Mouse (Mus musculus) left cerebral cortex, postnatal 25 days (tissue): ENCODE measurements around the gene Col4a3. TPM values are rescaled to one million over a fixed set of nuclear protein-coding genes. Genes with fewer than 3 reads are reported as not detected.
A peak's percentile ranks its signal among the peaks of the same experiment; 100 is the strongest.

Experiments used
- DNase-seq, 2 experiments: peaks; one replicate each; pipeline ENCODE4 v3.0.0; 2022; ENCODE audit warnings: low spot score in 2 of 2, mixed read lengths in 1 of 2
- intact Hi-C: fragments of 180-260 bp; cut with DNase I; formaldehyde crosslinking; loops from one replicate; pipeline ENCODE4 v1.15.1; 2025
- total RNA-seq, 2 experiments: library from RNA; stranded (reverse); gene quantifications; 2 replicates each; pipeline ENCODE4 v1.2.3; 2021

Gene Col4a3
- total RNA-seq, 2 experiments from 2014 or later = 0.50 to 0.78 TPM

- intact Hi-C loops = loop anchor here (10.0 kb wide), 1 partner anchor 1333 kb away; no protein-coding TSS in a partner anchor
- no peak for DNase-seq
These were observed 61.3 kb downstream of the Col4a3 start for GRCm38 (mm10) chr1:82647989-82648388.

DNA sequence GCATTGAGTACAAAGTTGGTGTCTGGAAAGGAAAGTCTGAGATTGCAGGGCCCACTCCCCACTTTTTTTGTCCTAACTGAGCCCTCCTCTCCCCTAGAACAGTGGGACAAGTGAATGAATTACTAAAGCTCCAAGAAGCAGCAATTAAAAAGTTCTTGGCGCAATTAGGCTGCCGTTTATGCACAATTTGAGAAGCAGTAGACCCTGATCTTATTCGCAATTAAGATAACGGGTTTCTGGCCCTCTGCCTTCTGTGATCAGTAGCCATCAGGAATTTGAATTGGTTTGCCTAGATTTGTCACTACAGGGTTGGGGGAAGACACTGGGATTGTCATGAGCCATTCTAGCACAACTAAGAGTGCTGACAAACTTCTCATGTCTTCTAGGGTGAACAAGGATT, 64.1 kb downstream of the Col4a3 start:
- intact Hi-C loops = no loop called here
- no peak for DNase-seq

DNA sequence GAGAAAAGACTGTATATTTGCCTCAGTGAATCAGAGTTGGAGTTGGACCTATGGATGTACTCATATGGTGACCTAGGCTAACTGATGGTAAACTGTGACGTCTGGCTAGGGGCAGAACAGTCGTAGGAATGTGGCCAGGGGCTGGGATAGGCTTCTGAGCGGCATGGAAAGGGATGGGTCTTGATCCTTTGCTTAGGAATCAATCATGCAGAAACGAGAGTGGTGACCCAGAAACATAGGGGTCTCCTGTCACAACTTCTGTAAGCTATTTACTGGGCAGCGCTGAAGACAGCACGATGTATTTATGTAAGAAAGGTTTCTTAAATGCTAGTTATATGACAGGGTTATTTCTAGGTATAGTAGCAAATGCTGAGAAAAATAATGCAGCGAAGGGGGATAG, 67.3 kb downstream of the Col4a3 start:
- intact Hi-C loops = no loop called here

DNA sequence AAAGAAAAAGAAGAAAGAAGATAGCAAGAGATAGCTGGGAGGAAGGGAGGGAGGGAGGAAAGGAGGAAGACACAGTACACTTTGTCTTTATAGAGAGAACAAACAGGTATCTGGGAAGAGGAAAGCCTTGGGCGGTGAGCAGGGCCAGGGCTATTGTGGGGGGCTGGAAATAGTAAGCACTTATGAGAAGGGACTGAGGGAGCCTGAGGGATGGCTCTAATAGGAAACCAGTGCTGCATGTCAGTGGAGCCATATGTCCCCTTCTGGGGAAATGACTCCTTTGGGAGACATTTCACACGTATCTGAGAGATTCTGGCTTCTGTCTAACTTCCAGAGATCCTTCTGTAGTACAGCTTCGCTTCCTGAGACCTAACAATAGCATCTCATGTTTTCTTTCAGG, 69.7 kb downstream of the Col4a3 start:
- intact Hi-C loops = no loop called here
- no peak for DNase-seq

More for the DNA sequence above, 67.3 kb downstream of the Col4a3 start:
- no peak for DNase-seq

GRCm38 (mm10) chr1:82662269-82662668, 75.5 kb downstream of the Col4a3 start:
- intact Hi-C loops = no loop called here

GRCm38 (mm10) chr1:82663522-82663921, 76.8 kb downstream of the Col4a3 start:
- intact Hi-C loops = no loop called here
- DNase-seq = no peak

More at GRCm38 (mm10) chr1:82662269-82662668, 75.5 kb downstream of the Col4a3 start:
- DNase-seq = no peak

DNA sequence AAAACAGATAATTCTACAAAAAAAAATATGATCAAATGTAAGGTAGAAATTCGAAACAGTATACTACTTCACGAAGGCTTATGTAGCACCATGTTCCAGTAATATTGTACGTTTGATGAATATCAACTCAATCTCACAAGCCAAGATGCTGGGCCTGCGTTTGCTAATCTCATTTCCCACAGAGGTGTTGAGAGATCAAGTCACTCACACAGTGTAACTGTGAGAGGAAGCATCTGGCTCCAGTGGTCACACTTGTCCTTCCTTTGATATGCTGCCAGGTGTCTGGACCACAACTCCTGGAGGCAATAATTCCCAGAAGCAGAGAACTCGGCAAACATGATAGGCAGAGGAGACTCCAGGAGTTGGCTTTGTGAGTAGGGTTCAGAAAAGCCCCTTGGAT, 99.6 kb downstream of the Col4a3 start:
- no peak for DNase-seq
- intact Hi-C loops = no loop called here

DNA sequence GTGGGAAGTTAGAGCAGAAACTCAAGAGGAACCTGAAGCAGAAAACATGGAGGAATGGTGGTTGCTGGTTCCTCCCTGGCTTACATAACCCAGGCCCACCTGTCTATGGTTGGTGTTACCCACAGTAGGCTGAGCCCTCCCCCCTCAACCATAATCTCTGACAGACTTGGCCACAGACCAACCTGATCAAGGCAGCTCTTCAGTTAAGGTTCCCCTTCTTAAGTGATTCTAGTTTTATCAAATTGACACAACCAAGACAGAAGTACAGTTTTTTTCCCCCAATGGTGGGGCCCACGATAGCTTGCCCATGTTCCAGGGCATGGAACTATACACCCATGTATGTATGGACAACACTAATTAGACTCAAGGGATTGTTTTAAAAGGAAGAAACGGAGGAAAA, 100.1 kb downstream of the Col4a3 start:
- no peak for DNase-seq
- intact Hi-C loops = no loop called here

DNA sequence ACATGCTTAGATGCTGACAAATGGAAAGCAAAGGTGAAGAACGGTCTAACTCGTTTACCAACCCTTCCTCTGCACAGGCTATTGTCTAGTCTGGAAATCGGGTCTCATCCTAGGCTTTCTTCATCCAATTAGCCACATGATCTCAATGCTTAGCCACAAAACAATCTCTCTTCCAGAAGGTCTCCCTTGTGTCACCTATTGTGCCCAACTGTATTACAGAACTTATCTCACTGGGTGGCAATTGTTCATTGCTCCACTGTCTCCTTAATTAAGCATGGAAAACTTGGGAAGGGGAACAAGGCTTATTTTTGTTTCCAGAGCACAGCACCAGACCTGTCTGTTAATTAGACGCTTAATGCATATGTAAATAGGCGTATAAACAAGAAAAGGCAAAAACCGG, 101.2 kb downstream of the Col4a3 start:
- no peak for DNase-seq
- intact Hi-C loops = no loop called here

DNA sequence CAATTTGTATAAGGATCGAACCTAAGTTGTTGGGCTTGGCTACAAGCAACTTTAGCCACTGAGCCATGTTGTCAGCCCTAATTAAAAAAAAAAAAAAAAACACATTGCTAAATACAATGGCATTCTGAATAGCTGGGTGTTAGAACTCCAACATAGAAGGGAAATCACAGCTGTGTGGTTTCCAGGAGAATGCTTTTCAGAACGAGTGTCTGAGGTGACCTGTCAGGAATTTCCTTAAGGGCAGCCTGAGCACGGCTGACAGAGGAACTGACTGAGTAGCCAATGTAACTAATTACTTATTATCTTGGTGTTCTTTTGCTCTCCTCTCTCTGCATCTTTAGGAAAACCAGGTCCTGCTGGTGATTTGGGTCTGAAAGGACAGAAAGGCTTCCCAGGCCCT, 109.2 kb downstream of the Col4a3 start:
- DNase-seq = no peak
- intact Hi-C loops = no loop called here

GRCm38 (mm10) chr1:82717816-82718512, 131.2 kb downstream of the Col4a3 start:
- DNase-seq = peak in 1 of 2 experiments; percentile 44
- intact Hi-C loops = loop anchor here (5.0 kb wide), 1 partner anchor 156 kb away; no protein-coding TSS in a partner anchor

DNA sequence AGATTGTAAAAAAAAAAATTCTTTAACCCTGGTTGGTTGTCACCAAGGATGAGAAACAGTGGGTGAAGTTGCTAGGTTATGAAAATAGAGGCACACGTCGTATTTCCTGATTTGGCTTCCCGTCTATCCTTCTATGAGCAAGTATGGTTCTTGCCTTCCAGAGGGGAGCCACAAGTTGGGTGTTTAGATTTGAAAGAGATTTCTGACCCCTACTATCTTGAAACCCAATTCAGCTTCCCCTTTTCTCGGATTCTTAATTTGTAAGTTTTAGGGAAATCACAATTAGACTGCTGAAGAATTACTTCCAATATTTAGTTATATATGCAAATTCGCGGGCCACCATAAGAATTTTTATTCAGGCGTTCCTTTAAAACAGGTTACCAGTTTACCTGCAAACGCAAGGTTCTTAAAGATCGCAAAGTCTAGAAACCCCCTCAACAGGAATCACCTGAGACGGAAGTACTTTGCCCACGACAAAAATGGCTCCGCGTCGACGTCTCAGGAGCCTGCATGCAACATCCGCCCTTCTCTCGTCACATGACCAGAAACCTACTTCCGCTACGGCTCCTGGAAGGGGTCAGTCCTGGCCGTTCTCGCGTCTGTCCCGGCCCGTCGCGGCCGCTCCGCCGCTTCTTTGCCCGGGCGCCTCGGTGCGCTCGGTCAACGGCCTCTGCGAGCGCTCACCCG, 137.8 kb downstream of the Col4a3 start, which contains the start of gene Mff:
TSS of gene Mff (plus strand) at position 552 of the 687 bp plus-strand sequence.
- intact Hi-C loops = no loop called here
- peak; percentile 93 to 96 for DNase-seq

GRCm38 (mm10) chr1:82725026-82725874, 138.5 kb downstream of the Col4a3 start:
- intact Hi-C loops = no loop called here
- no peak for DNase-seq

DNA sequence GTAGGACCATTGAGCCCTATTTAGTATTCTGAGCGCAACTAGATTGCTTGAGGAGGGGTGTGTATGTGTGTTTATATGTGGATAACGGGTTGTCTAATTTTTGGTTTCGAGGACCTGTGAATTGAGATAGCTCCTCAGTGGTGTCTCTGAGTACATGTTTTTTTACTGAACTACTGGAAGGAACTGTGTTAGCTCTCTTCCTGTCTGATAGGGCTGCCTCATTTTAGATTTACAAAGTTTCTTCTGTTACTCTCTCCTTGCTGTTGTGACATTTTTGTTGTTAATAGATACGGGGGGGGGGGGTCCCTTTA, 139.1 kb downstream of the Col4a3 start:
- intact Hi-C loops = no loop called here
- no peak for DNase-seq

- intact Hi-C loops = no loop called here
- DNase-seq = no peak
These were observed 139.8 kb downstream of the Col4a3 start for GRCm38 (mm10) chr1:82726482-82726881.

DNA sequence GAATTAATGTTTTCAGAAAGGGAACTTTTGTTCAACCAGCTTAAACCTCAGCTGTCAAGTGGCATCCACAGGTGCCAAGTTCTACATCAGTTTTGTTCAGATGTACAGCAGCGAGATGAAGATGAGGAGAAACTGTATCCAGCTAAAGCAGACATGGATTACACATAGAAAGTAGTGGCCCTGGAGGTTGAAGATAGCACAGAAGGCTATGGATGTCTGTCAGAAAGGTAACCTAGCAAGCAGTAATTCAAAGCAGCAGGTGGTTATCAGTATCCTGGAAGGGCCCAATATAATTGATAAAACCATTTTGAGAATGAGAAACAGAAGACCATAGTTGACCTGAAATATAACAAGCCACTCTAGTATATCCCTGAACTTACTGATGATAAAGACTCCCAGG, 146.6 kb downstream of the Col4a3 start:
- DNase-seq = no peak
- intact Hi-C loops = no loop called here

GRCm38 (mm10) chr1:82738066-82738465, 151.3 kb downstream of the Col4a3 start:
- no peak for DNase-seq
- intact Hi-C loops = no loop called here

DNA sequence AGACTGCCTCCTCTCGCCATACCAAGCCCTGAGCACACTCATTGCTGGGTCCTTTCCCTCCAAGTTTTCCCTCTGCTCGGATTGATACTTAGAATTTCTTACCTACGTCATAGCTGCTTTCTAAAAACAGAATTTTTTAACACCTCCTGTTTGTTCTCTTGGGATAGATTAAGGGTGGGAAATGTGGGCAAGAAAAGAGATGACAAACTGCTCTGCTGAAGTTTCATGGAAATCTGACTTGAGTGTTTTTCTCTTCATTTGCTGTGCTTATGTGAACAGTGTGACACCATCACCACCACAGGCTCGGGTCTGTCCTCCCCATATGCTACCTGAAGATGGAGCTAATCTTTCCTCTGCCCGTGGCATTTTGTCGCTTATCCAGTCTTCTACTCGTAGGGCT, 154.8 kb downstream of the Col4a3 start:
- peak in 1 of 2 experiments; percentile 65 for DNase-seq
- intact Hi-C loops = no loop called here

DNA sequence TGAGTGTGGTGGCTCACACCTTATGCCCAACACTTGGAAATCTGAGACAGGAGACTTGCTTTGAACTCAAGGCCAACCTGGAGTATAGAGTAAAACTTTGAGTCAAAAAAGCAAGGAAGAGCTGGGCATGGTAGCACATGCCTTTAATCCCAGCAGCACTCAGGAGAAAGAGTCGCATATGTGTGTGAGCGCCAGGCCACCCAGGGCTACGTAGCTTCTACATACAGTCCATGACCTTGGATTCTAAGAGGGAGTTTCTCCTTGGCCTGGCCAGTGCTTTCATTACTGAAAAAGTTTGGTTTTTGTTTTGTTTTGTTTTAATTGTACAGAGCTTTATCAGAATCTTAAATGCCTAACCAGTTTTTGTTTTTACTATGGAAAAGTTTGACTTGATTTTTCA, 157.2 kb downstream of the Col4a3 start:
- intact Hi-C loops = no loop called here
- DNase-seq = no peak

DNA sequence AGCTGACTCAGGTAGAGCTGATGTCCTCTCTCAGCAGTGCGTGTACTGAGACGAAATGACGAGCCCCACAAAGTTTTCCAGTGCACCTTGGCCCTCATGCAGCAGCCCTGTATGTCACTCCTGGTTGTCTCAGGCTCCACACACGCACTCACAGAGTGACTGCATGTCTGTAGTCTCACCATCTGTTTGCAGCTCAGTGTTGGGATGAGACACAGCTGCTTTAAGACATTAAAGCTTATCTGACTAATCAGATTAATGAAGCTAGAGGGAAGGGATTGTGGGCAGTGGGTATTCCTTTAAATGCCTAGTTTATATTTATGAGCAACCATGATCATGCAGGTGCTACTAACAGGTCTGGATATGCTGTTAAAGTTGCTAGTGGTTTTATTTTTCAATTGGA, 159.7 kb downstream of the Col4a3 start:
- intact Hi-C loops = no loop called here

More for the DNA sequence above, 159.7 kb downstream of the Col4a3 start:
- DNase-seq = no peak
